Mouse (Mus musculus) neural tube, embryonic 11.5 days (tissue): ENCODE measurements around the gene Ly6c2. TPM values are rescaled to one million over a fixed set of nuclear protein-coding genes. Genes with fewer than 3 reads are reported as not detected.
A peak's percentile ranks its signal among the peaks of the same experiment; 100 is the strongest.
"Not testable (repeated sequence)": the region's sequence is repeated elsewhere in the genome, so short reads cannot be mapped to it uniquely, and the experiment has no call there.

Source experiments
- ATAC-seq: fragments of 200-750 bp; cut with Nextera tagmentation; 2 replicates; pipeline ENCODE4 v1.8.0; 2017; ENCODE audit warnings: moderate number of reproducible peaks, mild to moderate bottlenecking, moderate TSS enrichment, moderate library complexity; ENCODE audit not compliant: insufficient read depth, low FRiP score, low TSS enrichment
- DNase-seq: peaks from one replicate; pipeline ENCODE4 v3.0.0-alpha.2; 2015; ENCODE audit warnings: low spot score
- H3K27ac ChIP-seq: fragments of 300-500 bp; sonication (generic); 2 replicates; pipeline ENCODE4 v1.5.1; 2014; ENCODE audit warnings: low read depth, mild to moderate bottlenecking, low read length
- H3K27me3 ChIP-seq: fragments of 300-500 bp; sonication (generic); 2 replicates; pipeline ENCODE4 v1.6.1; 2014; ENCODE audit warnings: mild to moderate bottlenecking, low read length, mixed read lengths; ENCODE audit not compliant: control insufficient read depth, insufficient read depth
- H3K36me3 ChIP-seq: fragments of 300-500 bp; sonication (generic); 2 replicates; pipeline ENCODE4 v1.6.1; 2014; ENCODE audit warnings: mild to moderate bottlenecking, low read length, moderate library complexity, mixed read lengths; ENCODE audit not compliant: control insufficient read depth, insufficient read depth
- H3K4me1 ChIP-seq: fragments of 300-500 bp; sonication (generic); 2 replicates; pipeline ENCODE4 v1.6.1; 2014; ENCODE audit warnings: low read length, mixed read lengths; ENCODE audit not compliant: control insufficient read depth, insufficient read depth
- H3K4me2 ChIP-seq: fragments of 300-500 bp; sonication (generic); 2 replicates; pipeline ENCODE4 v1.6.1; 2014; ENCODE audit warnings: low read depth, mild to moderate bottlenecking, moderate library complexity
- H3K4me3 ChIP-seq: fragments of 300-500 bp; sonication (generic); 2 replicates; pipeline ENCODE4 v1.5.1; 2014; ENCODE audit warnings: low read depth, low read length
- H3K9ac ChIP-seq: fragments of 300-500 bp; sonication (generic); 2 replicates; pipeline ENCODE4 v1.6.1; 2014; ENCODE audit warnings: mild to moderate bottlenecking, low read length
- H3K9me3 ChIP-seq: fragments of 300-500 bp; sonication (generic); 2 replicates; pipeline ENCODE4 v1.6.1; 2016; ENCODE audit warnings: low read length; ENCODE audit not compliant: control insufficient read depth
- WGBS: fragments of 180-500 bp; shearing (Covaris S2); extraction: QIAGEN DNeasy Blood & Tissue Kit; methylation state at CpG from one replicate; pipeline ENCODE4 v1.1.7; 2014; 5-methylcytosine and 5-hydroxymethylcytosine counted together
- polyA plus RNA-seq: library from polyadenylated mRNA; unstranded; fragments of >200 nt; fragmentation: Nextera tagmentation; extraction: Ambion mirVana; gene quantifications from 2 replicates; pipeline ENCODE4 v1.2.1, GENCODE M21; 2014

The Ly6c2 gene
- polyA plus RNA-seq, 1 experiment from 2014 or later = not detected

GRCm38 (mm10) chr15:75062030-75062574 lies 49.7 kb downstream of the Ly6c2 start:
- H3K27ac ChIP-seq, H3K9me3 ChIP-seq, H3K4me1 ChIP-seq, H3K9ac ChIP-seq, ATAC-seq, H3K4me2 ChIP-seq, H3K27me3 ChIP-seq, H3K36me3 ChIP-seq, H3K4me3 ChIP-seq: not testable (repeated sequence)
- 36% methylated on average over 6 of the region's 6 CpGs for whole genome bisulfite sequencing
- DNase-seq = peak; percentile 52

- Histone ChIP-seq H3K36me3 (no peaks in the 10 kb centered on the region), H3K4me2 (no peak overlapping the region), H3K9me3 (no peaks in the 10 kb centered on the region), H3K4me3 (no peak overlapping the region), H3K27me3 (no peaks in the 10 kb centered on the region), H3K4me1 (no peaks in the 10 kb centered on the region), H3K27ac (no peak overlapping the region), H3K9ac (no peak overlapping the region)
- DNase-seq = peak; percentile 35
- no peak for ATAC-seq
These were observed 51.3 kb downstream of the Ly6c2 start for GRCm38 (mm10) chr15:75060505-75060904.

Other genes starting within 250 kb of the Ly6c2 start
- gene 2010109I03Rik, start 214.9 kb downstream of the Ly6c2 start, polyA plus RNA-seq = not detected in 2 replicates
- not detected in 2 replicates for gene Ly6i, start 128.5 kb downstream of the Ly6c2 start, polyA plus RNA-seq
- gene Ly6a, start 113.9 kb downstream of the Ly6c2 start, polyA plus RNA-seq = not detected in 2 replicates
- gene Ly6c1, start 63.1 kb downstream of the Ly6c2 start, polyA plus RNA-seq = 1.1 and 1.3 TPM in 2 replicates
- gene Ly6g, start 43.3 kb upstream of the Ly6c2 start, polyA plus RNA-seq = not detected in 2 replicates
- not detected in 2 replicates for gene BC025446, start 104.4 kb upstream of the Ly6c2 start, polyA plus RNA-seq
- gene Ly6f, start 156.5 kb upstream of the Ly6c2 start, polyA plus RNA-seq = not detected in 2 replicates